Mouse (Mus musculus) myocyte (in vitro differentiated cells): ENCODE results near the gene Mtfr2.

Experiments used
- CEBPB ChIP-seq: IDR thresholded peaks from 2 replicates; pipeline ENCODE4 v1.6.1; 2011; ENCODE audit warnings: mild to moderate bottlenecking, moderate library complexity; ENCODE audit not compliant: poor library complexity, insufficient read depth, severe bottlenecking
- E2F4 ChIP-seq: IDR thresholded peaks from one replicate; pipeline ENCODE4 v1.6.1; 2011; ENCODE audit warnings: mild to moderate bottlenecking, control low read depth, moderate library complexity; ENCODE audit not compliant: insufficient read depth
- MAX ChIP-seq: IDR thresholded peaks from one replicate; pipeline ENCODE4 v1.6.1; 2011; ENCODE audit warnings: low read depth, mild to moderate bottlenecking, control low read depth
- MYOD1 ChIP-seq, 3 experiments: IDR thresholded peaks; one replicate each; pipeline ENCODE4 v1.6.1; 2011; ENCODE audit warnings: control low read depth in 2 of 3, low read depth in 2 of 3, mild to moderate bottlenecking in 2 of 3, moderate library complexity in 1 of 3; ENCODE audit not compliant: insufficient read length in 2 of 3, control insufficient read depth in 1 of 3
- MYOG ChIP-seq, 3 experiments: IDR thresholded peaks; one replicate each; pipeline ENCODE4 v1.6.1; 2011; ENCODE audit warnings: control low read depth in 2 of 3, low read depth in 2 of 3, mild to moderate bottlenecking in 2 of 3; ENCODE audit not compliant: insufficient read length in 2 of 3, control insufficient read depth in 1 of 3, insufficient read depth in 1 of 3
- POLR2A ChIP-seq: IDR thresholded peaks from one replicate; pipeline ENCODE4 v1.6.1; 2011; ENCODE audit warnings: low read depth, mild to moderate bottlenecking, control low read depth, moderate library complexity; ENCODE audit not compliant: insufficient read length
- POLR2AphosphoS2 ChIP-seq: IDR thresholded peaks from one replicate; pipeline ENCODE4 v1.6.1; 2011; ENCODE audit warnings: low read depth, control low read depth; ENCODE audit not compliant: insufficient read length
- REST ChIP-seq: IDR thresholded peaks from one replicate; pipeline ENCODE4 v1.6.1; 2011; ENCODE audit warnings: mild to moderate bottlenecking, control low read depth, moderate library complexity; ENCODE audit not compliant: insufficient read depth, insufficient read length
- SRF ChIP-seq: IDR thresholded peaks from one replicate; pipeline ENCODE4 v1.6.1; 2011; ENCODE audit warnings: low read depth; ENCODE audit not compliant: control insufficient read depth, insufficient read length
- TCF12 ChIP-seq: IDR thresholded peaks from one replicate; pipeline ENCODE4 v1.6.1; 2011; ENCODE audit warnings: mild to moderate bottlenecking, control low read depth; ENCODE audit not compliant: poor library complexity, insufficient read depth, severe bottlenecking
- TCF3 ChIP-seq: IDR thresholded peaks from one replicate; pipeline ENCODE4 v1.6.1; 2011; ENCODE audit warnings: low read depth, control low read depth; ENCODE audit not compliant: insufficient read length
- USF1 ChIP-seq: IDR thresholded peaks from one replicate; pipeline ENCODE4 v1.6.1; 2011; ENCODE audit warnings: low read depth, mild to moderate bottlenecking, control low read depth, moderate library complexity

DNA sequence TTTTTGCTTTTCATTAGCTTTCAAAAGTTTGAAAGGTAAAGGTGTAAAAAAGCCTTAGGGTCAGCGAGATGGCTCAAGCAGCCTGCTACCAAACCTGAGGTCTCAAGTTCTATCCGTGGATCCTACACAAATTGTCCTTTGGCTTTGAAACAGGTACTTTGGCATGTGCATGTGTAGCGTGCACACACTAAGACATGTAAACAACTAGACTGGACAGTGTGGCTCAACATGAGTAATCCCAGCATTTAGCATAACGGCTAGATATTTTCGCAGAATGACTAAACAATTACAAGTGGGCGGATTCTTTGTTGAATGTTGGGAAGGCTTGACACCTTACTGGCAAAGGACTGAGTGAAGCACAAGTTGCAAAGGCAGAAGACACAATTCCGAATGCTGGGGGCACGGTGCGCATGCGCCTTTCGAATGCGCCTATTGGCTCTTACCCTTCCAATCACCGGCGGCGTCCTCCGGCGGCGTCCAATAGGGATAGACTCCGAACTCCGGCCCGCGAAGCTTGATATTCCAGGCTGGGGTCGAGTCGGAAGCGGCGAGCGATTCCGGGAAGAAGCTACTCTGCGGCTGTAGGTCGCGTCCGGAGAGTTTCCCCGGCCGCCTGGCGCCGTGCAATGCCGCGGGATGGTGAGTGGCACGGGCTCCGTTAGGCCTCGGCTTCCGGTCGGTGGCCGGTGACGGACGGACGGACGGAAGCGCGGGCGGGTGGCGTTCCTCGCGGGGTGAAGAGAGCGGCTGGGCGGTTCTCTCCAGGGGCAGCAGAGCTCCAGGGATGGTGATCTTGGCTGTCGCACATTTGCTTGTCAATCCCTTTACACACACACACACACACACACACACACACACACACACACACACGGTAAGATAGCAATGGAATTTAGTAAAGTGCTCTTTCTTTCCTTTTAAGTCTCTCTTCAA, at the start of gene Mtfr2:
- TF ChIP-seq POLR2A (peak; percentile 57), USF1 (no peak), E2F4 (peak; percentile 98), MAX (peak; percentile 9), MYOG (IDR thresholded peaks at IDR 0.05; ENCODE audit: control insufficient read depth in 1 of 3, insufficient read depth in 1 of 3, insufficient read length in 2 of 3, low read depth in 2 of 3) (no peak), MYOD1 (IDR thresholded peaks at IDR 0.05; ENCODE audit: control insufficient read depth in 1 of 3, insufficient read length in 2 of 3, low read depth in 2 of 3) (no peak), POLR2AphosphoS2 (peak; percentile 99), TCF12 (no peak), REST (no peak), SRF (no peak), CEBPB (no peak), TCF3 (no peak)
